Mouse (Mus musculus): ENCODE data around the gene Map4k2. TPM values are rescaled to one million over a fixed set of nuclear protein-coding genes. Genes with fewer than 3 reads are reported as not detected.

The Map4k2 gene
- polyA plus RNA-seq, 1 experiment = 10.7 TPM

GRCm38 (mm10) chr19:6338716-6339115 lies 2.2 kb upstream of the Map4k2 start:
- Histone ChIP-seq H3K9me3 (replicated peaks; ENCODE audit: control insufficient read depth, insufficient read depth, low read length, poor library complexity, severe bottlenecking) (no peaks in the 10 kb centered on the region), H3K27me3 (ENCODE audit: control insufficient read depth, insufficient read depth, low read length, poor library complexity, severe bottlenecking) (no peaks in the 10 kb centered on the region), H3K4me3 (ENCODE audit: low read depth, low read length) (no peak overlapping the region), H3K36me3 (ENCODE audit: control insufficient read depth, insufficient read depth, low read length, poor library complexity, severe bottlenecking) (0 out of 2 replicates have a peak, but pooled peaks cover 13% of the 10 kb centered on the region), H3K4me1 (ENCODE audit: control insufficient read depth, insufficient read depth, low read length) (peaks cover 5% of the 10 kb centered on the region), H3K9ac (ENCODE audit: low read depth, poor library complexity, severe bottlenecking) (no peak overlapping the region), H3K27ac (ENCODE audit: insufficient read depth, low read length) (no peak overlapping the region)
- TF ChIP-seq CTCF (IDR thresholded peaks at IDR 0.05; ENCODE audit: low read depth, low read length) (no peak), EP300 (IDR thresholded peaks at IDR 0.05; ENCODE audit: insufficient read depth, low read depth, low read length) (no peak), POLR2A (IDR thresholded peaks at IDR 0.05; ENCODE audit: insufficient read depth, low read length) (no peak)

GRCm38 (mm10) chr19:6339191-6339590 lies 1.7 kb upstream of the Map4k2 start:
- Histone ChIP-seq H3K36me3 (ENCODE audit: control insufficient read depth, insufficient read depth, low read length, poor library complexity, severe bottlenecking) (0 out of 2 replicates have a peak, but pooled peaks cover 13% of the 10 kb centered on the region), H3K27ac (ENCODE audit: insufficient read depth, low read length) (no peak overlapping the region), H3K9me3 (replicated peaks; ENCODE audit: control insufficient read depth, insufficient read depth, low read length, poor library complexity, severe bottlenecking) (no peaks in the 10 kb centered on the region), H3K27me3 (ENCODE audit: control insufficient read depth, insufficient read depth, low read length, poor library complexity, severe bottlenecking) (no peaks in the 10 kb centered on the region), H3K9ac (ENCODE audit: low read depth, poor library complexity, severe bottlenecking) (no peak overlapping the region), H3K4me3 (ENCODE audit: low read depth, low read length) (no peak overlapping the region), H3K4me1 (ENCODE audit: control insufficient read depth, insufficient read depth, low read length) (peaks cover 5% of the 10 kb centered on the region)
- TF ChIP-seq EP300 (IDR thresholded peaks at IDR 0.05; ENCODE audit: insufficient read depth, low read depth, low read length) = no peak
- TF ChIP-seq CTCF (IDR thresholded peaks at IDR 0.05; ENCODE audit: low read depth, low read length) = no peak
- no peak for TF ChIP-seq POLR2A (IDR thresholded peaks at IDR 0.05; ENCODE audit: insufficient read depth, low read length)

- Histone ChIP-seq H3K27me3 (ENCODE audit: control insufficient read depth, insufficient read depth, low read length, poor library complexity, severe bottlenecking) (no peaks in the 10 kb centered on the region), H3K4me3 (ENCODE audit: low read depth, low read length) (no peak overlapping the region), H3K9me3 (replicated peaks; ENCODE audit: control insufficient read depth, insufficient read depth, low read length, poor library complexity, severe bottlenecking) (no peaks in the 10 kb centered on the region), H3K36me3 (ENCODE audit: control insufficient read depth, insufficient read depth, low read length, poor library complexity, severe bottlenecking) (0 out of 2 replicates have a peak, but pooled peaks cover 13% of the 10 kb centered on the region), H3K27ac (ENCODE audit: insufficient read depth, low read length) (0 out of 2 replicates have a peak overlapping the region, but pooled peaks have one; percentile 9), H3K9ac (ENCODE audit: low read depth, poor library complexity, severe bottlenecking) (no peak overlapping the region), H3K4me1 (ENCODE audit: control insufficient read depth, insufficient read depth, low read length) (peaks cover 5% of the 10 kb centered on the region)
- TF ChIP-seq POLR2A (IDR thresholded peaks at IDR 0.05; ENCODE audit: insufficient read depth, low read length) (no peak), CTCF (IDR thresholded peaks at IDR 0.05; ENCODE audit: low read depth, low read length) (peak; percentile 73), EP300 (IDR thresholded peaks at IDR 0.05; ENCODE audit: insufficient read depth, low read depth, low read length) (no peak)
Measured at GRCm38 (mm10) chr19:6339890-6340504, 938 bp upstream of the Map4k2 start.

GRCm38 (mm10) chr19:6341453-6342077 lies 630 bp downstream of the Map4k2 start:
- Histone ChIP-seq H3K9me3 (replicated peaks; ENCODE audit: control insufficient read depth, insufficient read depth, low read length, poor library complexity, severe bottlenecking) (no peaks in the 10 kb centered on the region), H3K27me3 (ENCODE audit: control insufficient read depth, insufficient read depth, low read length, poor library complexity, severe bottlenecking) (no peaks in the 10 kb centered on the region), H3K9ac (ENCODE audit: low read depth, poor library complexity, severe bottlenecking) (peak overlapping the region; percentile 49), H3K4me1 (ENCODE audit: control insufficient read depth, insufficient read depth, low read length) (peaks cover 5% of the 10 kb centered on the region), H3K4me3 (ENCODE audit: low read depth, low read length) (peak overlapping the region; percentile 91), H3K36me3 (ENCODE audit: control insufficient read depth, insufficient read depth, low read length, poor library complexity, severe bottlenecking) (0 out of 2 replicates have a peak, but pooled peaks cover 13% of the 10 kb centered on the region), H3K27ac (ENCODE audit: insufficient read depth, low read length) (no peak overlapping the region)
- TF ChIP-seq EP300 (IDR thresholded peaks at IDR 0.05; ENCODE audit: insufficient read depth, low read depth, low read length) (no peak), POLR2A (IDR thresholded peaks at IDR 0.05; ENCODE audit: insufficient read depth, low read length) (no peak), CTCF (IDR thresholded peaks at IDR 0.05; ENCODE audit: low read depth, low read length) (no peak)

- no peaks in the 10 kb centered on the region for H3K9me3 ChIP-seq (replicated peaks; ENCODE audit: control insufficient read depth, insufficient read depth, low read length, poor library complexity, severe bottlenecking)
- TF ChIP-seq POLR2A (IDR thresholded peaks at IDR 0.05; ENCODE audit: insufficient read depth, low read length) (no peak), EP300 (IDR thresholded peaks at IDR 0.05; ENCODE audit: insufficient read depth, low read depth, low read length) (no peak), CTCF (IDR thresholded peaks at IDR 0.05; ENCODE audit: low read depth, low read length) (no peak)
- no peak overlapping the region for H3K27ac ChIP-seq (ENCODE audit: insufficient read depth, low read length)
- 0 out of 2 replicates have a peak, but pooled peaks cover 11% of the 10 kb centered on the region for H3K36me3 ChIP-seq (ENCODE audit: control insufficient read depth, insufficient read depth, low read length, poor library complexity, severe bottlenecking)
- no peak overlapping the region for H3K4me3 ChIP-seq (ENCODE audit: low read depth, low read length)
- H3K9ac ChIP-seq (ENCODE audit: low read depth, poor library complexity, severe bottlenecking) = no peak overlapping the region
- H3K4me1 ChIP-seq (ENCODE audit: control insufficient read depth, insufficient read depth, low read length) = peaks cover 5% of the 10 kb centered on the region
- no peaks in the 10 kb centered on the region for H3K27me3 ChIP-seq (ENCODE audit: control insufficient read depth, insufficient read depth, low read length, poor library complexity, severe bottlenecking)
Measured at GRCm38 (mm10) chr19:6342276-6342933, 1.5 kb downstream of the Map4k2 start.

All from ES-Bruce4 (cell line).